Mouse (Mus musculus) CD4-positive naive resting alpha-beta T cell, adult 76 days (primary cell): ENCODE measurements around the gene Prdx2. TPM values are rescaled to one million over a fixed set of nuclear protein-coding genes. Genes with fewer than 3 reads are reported as not detected.

Experiments used
- total RNA-seq: library from RNA; stranded (reverse); gene quantifications from one replicate; pipeline ENCODE4 v1.2.4, GENCODE M21; 2023

Prdx2 gene
- 57.7 TPM for total RNA-seq

DNA sequence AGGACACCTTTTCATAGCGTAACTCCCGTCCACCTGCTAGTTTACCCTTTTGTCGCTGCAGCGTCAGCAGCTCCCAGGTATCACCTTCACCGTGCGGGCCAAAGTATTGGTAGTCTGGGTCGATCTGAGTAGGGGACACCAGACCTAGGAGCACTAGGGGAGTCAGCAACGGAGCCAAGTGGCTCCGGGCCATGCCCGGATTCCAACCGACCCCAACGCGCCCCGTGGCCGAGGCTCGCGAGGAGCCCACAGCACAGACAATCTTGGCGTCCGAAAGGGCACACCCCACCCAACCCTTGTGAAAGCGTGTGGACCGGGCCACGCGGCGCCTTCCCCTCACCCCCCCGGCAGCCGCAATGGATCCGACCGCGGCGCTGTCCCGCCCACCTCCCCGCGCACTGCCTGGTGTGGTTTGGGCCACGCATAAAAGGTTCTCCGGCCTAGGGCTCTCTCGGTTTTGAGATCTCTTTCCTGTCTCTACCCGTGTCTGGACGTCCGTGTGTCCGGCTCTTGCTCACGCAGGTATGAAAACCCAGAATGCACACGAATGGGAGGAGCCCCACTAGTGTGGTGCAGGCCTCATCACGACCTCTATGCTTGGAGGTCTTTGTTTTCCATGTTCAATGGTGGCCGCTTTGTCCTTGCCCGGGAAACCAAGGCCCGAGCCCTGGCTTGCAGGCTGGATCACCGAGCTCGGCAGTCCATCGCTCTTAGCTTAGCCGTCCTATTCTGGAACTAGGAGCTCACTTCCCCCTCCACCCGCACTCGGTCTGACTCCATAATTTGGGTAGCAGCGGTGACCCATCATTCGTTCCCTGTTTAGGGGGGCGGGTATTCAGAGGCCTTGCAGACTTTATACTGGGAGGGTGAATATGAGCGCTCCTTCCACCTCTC, at the start of gene Prdx2, which contains the start of the genes Gm49661 and Rnaseh2a:
Gene Prdx2, plus strand, starts transcription at position 347 of the 894 bp plus-strand sequence.
Gene Gm49661, minus strand, starts transcription at position 193 of the 894 bp plus-strand sequence.
Gene Rnaseh2a, minus strand, starts transcription at position 527 of the 894 bp plus-strand sequence.

DNA sequence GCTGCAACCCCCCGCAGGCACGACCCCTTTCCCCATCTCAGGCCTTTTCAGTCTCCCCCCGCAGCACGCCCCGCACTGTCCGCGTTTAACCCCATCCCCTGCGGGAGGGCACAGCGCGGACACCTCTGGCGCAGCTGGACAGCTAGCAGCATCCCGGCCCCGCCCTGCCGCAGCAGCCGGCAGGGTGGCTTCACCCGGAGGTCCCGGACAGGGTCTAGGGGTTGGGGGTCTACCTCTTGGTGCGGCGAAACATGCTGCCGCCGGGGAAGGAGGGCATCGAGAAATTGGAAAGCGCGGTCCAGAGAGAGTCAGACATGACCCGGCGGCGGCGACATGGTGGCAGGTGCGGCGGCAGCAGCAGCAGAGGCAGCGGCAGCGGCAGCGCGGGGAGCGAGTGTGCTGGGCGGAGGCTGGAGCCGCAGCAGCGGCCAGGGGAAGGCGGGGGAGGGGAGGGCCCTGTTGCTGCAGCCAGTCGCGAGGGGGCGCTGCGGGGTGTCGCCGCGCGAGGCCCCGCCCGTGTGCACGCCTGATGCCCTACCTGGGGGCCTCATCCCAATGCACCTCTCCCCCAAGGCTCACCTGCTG, 32.3 kb upstream of the Prdx2 start, which contains the start of gene Mast1:
Gene Mast1, minus strand, starts transcription at position 398 of the 585 bp plus-strand sequence.

GRCm38 (mm10) chr8:84946528-84947240, 22.7 kb upstream of the Prdx2 start, which contains the start of gene Rtbdn:
Gene Rtbdn, plus strand, starts transcription at chr8:84946991.

GRCm38 (mm10) chr8:84978248-84978940, 9.0 kb downstream of the Prdx2 start, which contains the start of gene Junb:
Gene Junb, minus strand, starts transcription at chr8:84978718.

DNA sequence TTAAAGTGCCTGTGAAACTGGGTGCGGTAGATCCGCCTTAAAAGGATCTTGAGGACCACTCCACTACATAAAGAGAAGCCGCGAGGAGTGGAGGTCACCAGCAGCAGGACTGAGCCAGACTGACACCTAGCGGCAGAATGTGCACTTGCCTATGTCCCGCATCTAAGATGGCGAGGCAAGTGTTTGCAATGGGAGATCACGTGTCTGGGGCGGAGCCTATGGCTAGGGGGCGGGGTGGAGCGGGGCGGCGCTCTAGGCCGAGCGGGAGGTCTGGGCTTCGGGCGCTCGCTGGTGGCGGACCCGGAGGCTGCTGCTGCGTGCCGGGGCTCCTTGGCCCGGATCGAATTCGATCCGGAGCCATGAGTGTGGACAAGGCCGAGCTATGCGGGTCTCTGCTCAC, 21.0 kb downstream of the Prdx2 start, which contains the start of gene Hook2:
Gene Hook2, plus strand, starts transcription at position 255 of the 400 bp plus-strand sequence.

GRCm38 (mm10) chr8:85014431-85014830, 45.0 kb downstream of the Prdx2 start, which contains the start of gene Best2:
Gene Best2, minus strand, starts transcription at chr8:85014531.

Other genes starting within 250 kb of the Prdx2 start
- 11.7 TPM for gene G430095P16Rik, start 246.6 kb upstream of the Prdx2 start, total RNA-seq
- gene Nfix, start 169.2 kb upstream of the Prdx2 start, total RNA-seq = 18.7 TPM
- gene Dand5, start 146.8 kb upstream of the Prdx2 start, total RNA-seq = 4.9 TPM
- gene Gadd45gip1, start 138.1 kb upstream of the Prdx2 start, total RNA-seq = 13.2 TPM
- 70.4 TPM for gene Rad23a, start 128.9 kb upstream of the Prdx2 start, total RNA-seq
- gene Calr, start 122.7 kb upstream of the Prdx2 start, total RNA-seq = 445 TPM
- 68.4 TPM for gene Farsa, start 112.6 kb upstream of the Prdx2 start, total RNA-seq
- 4.2 TPM for gene Syce2, start 97.5 kb upstream of the Prdx2 start, total RNA-seq
- gene Gcdh, start 75.7 kb upstream of the Prdx2 start, total RNA-seq = 21.0 TPM
- 0.62 TPM for gene Klf1, start 67.7 kb upstream of the Prdx2 start, total RNA-seq
- 8.8 TPM for gene Dnase2a, start 61.0 kb upstream of the Prdx2 start, total RNA-seq
- 0.15 TPM for gene Mast1, start 32.2 kb upstream of the Prdx2 start, total RNA-seq
- gene Rtbdn, start 22.6 kb upstream of the Prdx2 start, total RNA-seq = not detected
- not detected for gene Gm49661, start 154 bp upstream of the Prdx2 start, total RNA-seq
- 28.2 TPM for gene Rnaseh2a, start 180 bp downstream of the Prdx2 start, total RNA-seq
- gene Junb, start 9.1 kb downstream of the Prdx2 start, total RNA-seq = 1,783 TPM
- 6.6 TPM for gene Hook2, start 21.0 kb downstream of the Prdx2 start, total RNA-seq
- not detected for gene Best2, start 44.9 kb downstream of the Prdx2 start, total RNA-seq
- gene Asna1, start 55.7 kb downstream of the Prdx2 start, total RNA-seq = 55.2 TPM
- gene Trir, start 57.2 kb downstream of the Prdx2 start, total RNA-seq = 167 TPM
- gene Tnpo2, start 67.3 kb downstream of the Prdx2 start, total RNA-seq = 68.9 TPM
- 6.9 TPM for gene Fbxw9, start 90.5 kb downstream of the Prdx2 start, total RNA-seq
- gene Gm5741, start 98.4 kb downstream of the Prdx2 start, total RNA-seq = not detected
- gene Dhps, start 102.2 kb downstream of the Prdx2 start, total RNA-seq = 115 TPM
- 60.0 TPM for gene Wdr83os, start 111.2 kb downstream of the Prdx2 start, total RNA-seq
- gene Wdr83, start 111.7 kb downstream of the Prdx2 start, total RNA-seq = 11.5 TPM
- gene Man2b1, start 113.7 kb downstream of the Prdx2 start, total RNA-seq = 113 TPM
- gene Zfp791, start 153.5 kb downstream of the Prdx2 start, total RNA-seq = not detected
- gene Cks1brt, start 182.3 kb downstream of the Prdx2 start, total RNA-seq = not detected